Mouse (Mus musculus): Measurements from ENCODE around the gene Ntrk3. TPM values are rescaled to one million over a fixed set of nuclear protein-coding genes. Genes with fewer than 3 reads are reported as not detected.
A peak's percentile ranks its signal among the peaks of the same experiment; 100 is the strongest.

Gene Ntrk3
- polyA plus RNA-seq, 1 experiment from 2014 or later = 12.3 TPM

DNA sequence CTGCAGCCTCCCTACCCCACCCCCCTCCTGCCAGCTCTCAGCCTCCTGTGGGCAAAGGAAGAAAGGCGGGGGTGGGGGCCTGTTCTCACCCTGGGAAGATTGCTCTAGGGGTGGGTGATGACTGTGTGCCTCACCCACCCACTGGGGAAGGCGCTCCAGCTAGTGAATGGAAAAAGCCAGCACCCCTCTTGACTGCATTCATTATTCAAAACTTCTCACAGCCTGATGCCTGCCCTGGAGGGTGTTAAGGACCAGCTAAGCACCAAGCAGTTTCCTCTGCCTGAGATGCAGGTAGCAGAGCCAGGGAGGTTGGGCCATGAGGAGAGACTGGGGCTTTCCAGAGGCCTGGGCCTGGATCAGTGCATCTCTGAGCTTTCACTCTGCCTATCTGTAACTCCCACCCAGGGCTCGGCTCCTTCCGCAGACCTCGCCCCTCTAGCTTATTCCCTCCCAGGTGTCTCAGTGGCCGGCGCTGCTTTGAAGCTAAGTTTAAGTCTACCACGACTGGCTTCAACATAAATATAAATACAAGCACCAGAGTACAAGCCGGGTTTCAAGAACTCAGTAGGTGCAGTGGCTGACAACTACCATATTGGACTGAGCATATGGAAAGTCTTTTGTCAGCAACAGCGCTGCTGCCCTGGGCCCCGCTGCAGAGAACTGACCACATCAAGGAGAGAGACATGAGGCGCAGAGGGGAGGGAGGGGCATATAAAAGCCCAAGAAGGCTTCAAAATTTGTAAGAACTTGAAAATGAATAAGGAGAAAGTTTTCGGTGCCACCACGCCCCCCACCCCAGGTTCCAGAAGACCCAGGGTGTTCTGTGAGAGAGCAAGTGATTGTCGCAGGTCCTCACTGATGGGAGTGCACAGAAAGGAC, 140.3 kb downstream of the Ntrk3 start:
- H3K4me3 ChIP-seq (ENCODE audit: low read depth, low read length) = no peak overlapping the region
- no peak overlapping the region for H3K27ac ChIP-seq (ENCODE audit: low read depth, low read length)
- DNase-seq (ENCODE audit: low spot score) (no peak), ATAC-seq (ENCODE audit: insufficient read depth, low FRiP score, low TSS enrichment) (no peak)
- no peaks in the 10 kb centered on the region for H3K36me3 ChIP-seq (ENCODE audit: control insufficient read depth, insufficient read depth, low read length)
- no peaks in the 10 kb centered on the region for H3K27me3 ChIP-seq (ENCODE audit: control insufficient read depth, insufficient read depth, low read length)
- H3K9ac ChIP-seq (ENCODE audit: low read length) = no peak overlapping the region
- WGBS = 30% methylated on average over 15 of the region's 15 CpGs
- no peaks in the 10 kb centered on the region for H3K4me1 ChIP-seq (ENCODE audit: control insufficient read depth, insufficient read depth, low read length)
- no peaks in the 10 kb centered on the region for H3K9me3 ChIP-seq (ENCODE audit: control insufficient read depth, low read length)
- H3K4me2 ChIP-seq (ENCODE audit: low read depth) = no peak overlapping the region

DNA sequence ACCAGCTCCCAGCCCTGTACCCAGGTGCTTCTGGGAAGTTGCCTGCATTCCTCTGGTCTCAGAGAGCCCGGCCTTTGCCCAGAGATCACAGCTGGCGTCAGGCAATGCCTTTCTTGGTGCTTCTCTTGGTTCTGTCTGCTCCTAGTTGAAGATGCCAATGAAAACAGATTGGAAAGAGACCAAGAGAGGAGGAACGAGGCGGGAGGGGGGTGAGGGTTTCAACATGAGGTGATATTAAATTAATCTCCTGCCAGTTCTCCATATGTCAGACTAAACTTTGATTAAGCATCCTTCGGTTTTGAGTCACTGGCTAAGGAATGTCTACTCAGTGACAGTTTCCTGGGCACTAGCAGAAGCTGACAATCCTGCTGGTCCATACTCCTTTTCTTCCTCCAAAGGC, 141.3 kb downstream of the Ntrk3 start:
- DNase-seq (ENCODE audit: low spot score) (no peak), ATAC-seq (ENCODE audit: insufficient read depth, low FRiP score, low TSS enrichment) (no peak)
- Histone ChIP-seq H3K27ac (ENCODE audit: low read depth, low read length) (no peak overlapping the region), H3K9me3 (ENCODE audit: control insufficient read depth, low read length) (no peaks in the 10 kb centered on the region), H3K36me3 (ENCODE audit: control insufficient read depth, insufficient read depth, low read length) (no peaks in the 10 kb centered on the region), H3K27me3 (ENCODE audit: control insufficient read depth, insufficient read depth, low read length) (no peaks in the 10 kb centered on the region), H3K4me2 (ENCODE audit: low read depth) (no peak overlapping the region), H3K9ac (ENCODE audit: low read length) (no peak overlapping the region), H3K4me3 (ENCODE audit: low read depth, low read length) (no peak overlapping the region), H3K4me1 (ENCODE audit: control insufficient read depth, insufficient read depth, low read length) (no peaks in the 10 kb centered on the region)
- WGBS = 55% methylated on average over 5 of the region's 5 CpGs

DNA sequence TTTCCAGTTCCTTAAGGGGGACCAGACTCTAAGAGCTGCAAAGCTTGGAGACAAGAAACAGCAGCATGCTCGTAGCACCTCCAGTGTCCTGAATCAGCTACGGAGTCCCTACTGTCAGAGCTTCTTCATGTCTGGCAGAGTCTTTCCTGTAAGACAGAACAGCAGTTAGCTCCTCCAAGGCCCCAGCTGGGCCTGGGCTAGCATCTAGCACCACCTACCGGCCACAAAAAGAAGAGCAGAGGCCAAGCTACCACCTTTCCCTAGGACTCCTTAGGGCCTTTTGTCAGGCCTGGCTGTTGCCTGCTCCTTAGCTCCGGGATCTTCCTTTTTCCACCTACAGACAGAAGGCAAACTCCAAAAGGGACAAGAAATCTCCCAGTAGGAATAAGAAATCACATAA, 141.9 kb downstream of the Ntrk3 start:
- peak; percentile 77; the same call in 1 of the 2 replicates for ATAC-seq (ENCODE audit: insufficient read depth, low FRiP score, low TSS enrichment)

GRCm38 (mm10) chr7:78592948-78593347, 144.9 kb downstream of the Ntrk3 start:
- H3K4me3 ChIP-seq (ENCODE audit: low read depth, low read length) = no peak overlapping the region
- no peaks in the 10 kb centered on the region for H3K9me3 ChIP-seq (ENCODE audit: control insufficient read depth, low read length)
- H3K36me3 ChIP-seq (ENCODE audit: control insufficient read depth, insufficient read depth, low read length) = no peaks in the 10 kb centered on the region
- DNase-seq (ENCODE audit: low spot score) = no peak
- 92% methylated on average over 4 of the region's 4 CpGs for WGBS
- H3K9ac ChIP-seq (ENCODE audit: low read length) = no peak overlapping the region
- H3K27ac ChIP-seq (ENCODE audit: low read depth, low read length) = no peak overlapping the region
- ATAC-seq (ENCODE audit: insufficient read depth, low FRiP score, low TSS enrichment) = no peak
- H3K4me2 ChIP-seq (ENCODE audit: low read depth) = no peak overlapping the region
- no peaks in the 10 kb centered on the region for H3K4me1 ChIP-seq (ENCODE audit: control insufficient read depth, insufficient read depth, low read length)
- no peaks in the 10 kb centered on the region for H3K27me3 ChIP-seq (ENCODE audit: control insufficient read depth, insufficient read depth, low read length)

More for the DNA sequence above, 141.9 kb downstream of the Ntrk3 start:
- Histone ChIP-seq H3K27ac (ENCODE audit: low read depth, low read length) (no peak overlapping the region), H3K9ac (ENCODE audit: low read length) (no peak overlapping the region), H3K4me1 (ENCODE audit: control insufficient read depth, insufficient read depth, low read length) (no peaks in the 10 kb centered on the region), H3K36me3 (ENCODE audit: control insufficient read depth, insufficient read depth, low read length) (no peaks in the 10 kb centered on the region), H3K4me3 (ENCODE audit: low read depth, low read length) (no peak overlapping the region), H3K27me3 (ENCODE audit: control insufficient read depth, insufficient read depth, low read length) (no peaks in the 10 kb centered on the region), H3K9me3 (ENCODE audit: control insufficient read depth, low read length) (no peaks in the 10 kb centered on the region), H3K4me2 (ENCODE audit: low read depth) (no peak overlapping the region)
- peak; percentile 79 for DNase-seq (ENCODE audit: low spot score)
- 3% methylated on average over 4 of the region's 4 CpGs for WGBS

GRCm38 (mm10) chr7:78592172-78592571, 145.6 kb downstream of the Ntrk3 start:
- Histone ChIP-seq H3K36me3 (ENCODE audit: control insufficient read depth, insufficient read depth, low read length) (no peaks in the 10 kb centered on the region), H3K27me3 (ENCODE audit: control insufficient read depth, insufficient read depth, low read length) (no peaks in the 10 kb centered on the region), H3K4me2 (ENCODE audit: low read depth) (no peak overlapping the region), H3K27ac (ENCODE audit: low read depth, low read length) (no peak overlapping the region), H3K4me3 (ENCODE audit: low read depth, low read length) (no peak overlapping the region), H3K9ac (ENCODE audit: low read length) (no peak overlapping the region), H3K4me1 (ENCODE audit: control insufficient read depth, insufficient read depth, low read length) (no peaks in the 10 kb centered on the region), H3K9me3 (ENCODE audit: control insufficient read depth, low read length) (no peaks in the 10 kb centered on the region)
- DNase-seq (ENCODE audit: low spot score) = no peak
- ATAC-seq (ENCODE audit: insufficient read depth, low FRiP score, low TSS enrichment) = no peak
- WGBS = 100% methylated on average over 1 of the region's 1 CpGs

DNA sequence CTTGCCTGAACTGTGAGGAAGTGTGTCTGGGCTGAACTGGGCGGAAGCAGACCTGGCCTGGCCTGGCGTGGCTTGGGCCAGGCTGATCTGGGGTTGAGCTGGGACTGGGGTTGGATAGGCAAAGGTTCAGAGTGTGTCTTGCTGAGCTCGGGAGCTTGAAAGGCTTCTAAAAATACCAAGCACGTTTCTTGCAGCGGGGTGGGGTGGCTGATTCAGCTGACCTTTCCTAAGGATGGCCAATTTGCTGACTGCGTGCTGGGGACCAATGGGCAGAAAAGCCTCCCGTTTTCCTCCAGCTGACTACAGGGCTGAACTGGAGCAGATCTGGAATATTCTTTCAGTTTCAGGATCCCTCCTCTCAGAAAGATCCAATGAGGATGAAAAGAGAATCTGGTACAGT, 148.0 kb downstream of the Ntrk3 start:
- Histone ChIP-seq H3K4me2 (ENCODE audit: low read depth) (no peak overlapping the region), H3K9ac (ENCODE audit: low read length) (no peak overlapping the region), H3K9me3 (ENCODE audit: control insufficient read depth, low read length) (no peaks in the 10 kb centered on the region), H3K27me3 (ENCODE audit: control insufficient read depth, insufficient read depth, low read length) (no peaks in the 10 kb centered on the region), H3K4me1 (ENCODE audit: control insufficient read depth, insufficient read depth, low read length) (no peaks in the 10 kb centered on the region), H3K27ac (ENCODE audit: low read depth, low read length) (no peak overlapping the region), H3K36me3 (ENCODE audit: control insufficient read depth, insufficient read depth, low read length) (no peaks in the 10 kb centered on the region), H3K4me3 (ENCODE audit: low read depth, low read length) (no peak overlapping the region)
- DNase-seq (ENCODE audit: low spot score) (no peak), ATAC-seq (ENCODE audit: insufficient read depth, low FRiP score, low TSS enrichment) (no peak)
- 78% methylated on average over 7 of the region's 7 CpGs for WGBS

- no peak for ATAC-seq (ENCODE audit: insufficient read depth, low FRiP score, low TSS enrichment)
Observed at GRCm38 (mm10) chr7:78586800-78587199, 151.0 kb downstream of the Ntrk3 start.

GRCm38 (mm10) chr7:78585960-78586359, 151.9 kb downstream of the Ntrk3 start:
- H3K4me3 ChIP-seq (ENCODE audit: low read depth, low read length) = no peak overlapping the region
- no peaks in the 10 kb centered on the region for H3K36me3 ChIP-seq (ENCODE audit: control insufficient read depth, insufficient read depth, low read length)
- H3K4me2 ChIP-seq (ENCODE audit: low read depth) = no peak overlapping the region
- ATAC-seq (ENCODE audit: insufficient read depth, low FRiP score, low TSS enrichment) (no peak), DNase-seq (ENCODE audit: low spot score) (no peak)
- H3K9me3 ChIP-seq (ENCODE audit: control insufficient read depth, low read length) = no peaks in the 10 kb centered on the region
- no peak overlapping the region for H3K9ac ChIP-seq (ENCODE audit: low read length)
- H3K4me1 ChIP-seq (ENCODE audit: control insufficient read depth, insufficient read depth, low read length) = no peaks in the 10 kb centered on the region
- no peaks in the 10 kb centered on the region for H3K27me3 ChIP-seq (ENCODE audit: control insufficient read depth, insufficient read depth, low read length)
- no peak overlapping the region for H3K27ac ChIP-seq (ENCODE audit: low read depth, low read length)
- 32% methylated on average over 7 of the region's 7 CpGs for WGBS

More at GRCm38 (mm10) chr7:78586800-78587199, 151.0 kb downstream of the Ntrk3 start:
- 31% methylated on average over 3 of the region's 3 CpGs for WGBS
- Histone ChIP-seq H3K9ac (ENCODE audit: low read length) (no peak overlapping the region), H3K4me3 (ENCODE audit: low read depth, low read length) (no peak overlapping the region), H3K9me3 (ENCODE audit: control insufficient read depth, low read length) (no peaks in the 10 kb centered on the region), H3K27ac (ENCODE audit: low read depth, low read length) (no peak overlapping the region), H3K36me3 (ENCODE audit: control insufficient read depth, insufficient read depth, low read length) (no peaks in the 10 kb centered on the region), H3K27me3 (ENCODE audit: control insufficient read depth, insufficient read depth, low read length) (no peaks in the 10 kb centered on the region), H3K4me2 (ENCODE audit: low read depth) (no peak overlapping the region), H3K4me1 (ENCODE audit: control insufficient read depth, insufficient read depth, low read length) (no peaks in the 10 kb centered on the region)
- DNase-seq (ENCODE audit: low spot score) = no peak

GRCm38 (mm10) chr7:78584936-78585335, 152.9 kb downstream of the Ntrk3 start:
- no peak overlapping the region for H3K4me2 ChIP-seq (ENCODE audit: low read depth)
- no peaks in the 10 kb centered on the region; the same call in 1 of the 2 replicates for H3K27me3 ChIP-seq (ENCODE audit: control insufficient read depth, insufficient read depth, low read length)
- DNase-seq (ENCODE audit: low spot score) (no peak), ATAC-seq (ENCODE audit: insufficient read depth, low FRiP score, low TSS enrichment) (no peak)
- H3K9me3 ChIP-seq (ENCODE audit: control insufficient read depth, low read length) = no peaks in the 10 kb centered on the region
- H3K4me3 ChIP-seq (ENCODE audit: low read depth, low read length) = no peak overlapping the region
- no peaks in the 10 kb centered on the region for H3K4me1 ChIP-seq (ENCODE audit: control insufficient read depth, insufficient read depth, low read length)
- no peaks in the 10 kb centered on the region for H3K36me3 ChIP-seq (ENCODE audit: control insufficient read depth, insufficient read depth, low read length)
- 83% methylated on average over 2 of the region's 2 CpGs for WGBS
- no peak overlapping the region for H3K27ac ChIP-seq (ENCODE audit: low read depth, low read length)
- no peak overlapping the region for H3K9ac ChIP-seq (ENCODE audit: low read length)

Data from neural tube, embryonic 11.5 days (tissue).